Mouse (Mus musculus): ENCODE data around the gene Ralgapa2. TPM values are rescaled to one million over a fixed set of nuclear protein-coding genes. Genes with fewer than 3 reads are reported as not detected.

The Ralgapa2 gene
- polyA plus RNA-seq, 1 experiment from 2014 or later, result 12.5 TPM

GRCm38 (mm10) chr2:146239196-146239747 is 272.9 kb downstream of the Ralgapa2 start:
- H3K27me3 ChIP-seq, result no peaks in the 10 kb centered on the region
- no peak overlapping the region for H3K27ac ChIP-seq
- H3K9ac ChIP-seq, result no peak overlapping the region
- H3K9me3 ChIP-seq (replicated peaks), result no peaks in the 10 kb centered on the region
- 89% methylated on average over 4 of the region's 4 CpGs for whole genome bisulfite sequencing
- H3K4me3 ChIP-seq, result no peak overlapping the region
- no peaks in the 10 kb centered on the region for H3K36me3 ChIP-seq
- H3K4me1 ChIP-seq, result no peaks in the 10 kb centered on the region
- no peak for ATAC-seq (ENCODE audit: low FRiP score)
- no peak overlapping the region for H3K4me2 ChIP-seq (replicated peaks)

- peaks cover 26% of the 10 kb centered on the region for H3K27me3 ChIP-seq
- WGBS, result 92% methylated on average over 2 of the region's 2 CpGs
These were observed 280.7 kb downstream of the Ralgapa2 start for GRCm38 (mm10) chr2:146231485-146231884.

GRCm38 (mm10) chr2:146228435-146228834 is 283.7 kb downstream of the Ralgapa2 start:
- no peak overlapping the region for H3K9ac ChIP-seq
- WGBS, result 65% methylated on average over 2 of the region's 2 CpGs
- no peaks in the 10 kb centered on the region for H3K36me3 ChIP-seq
- H3K4me2 ChIP-seq (replicated peaks), result no peak overlapping the region
- no peak overlapping the region for H3K4me3 ChIP-seq
- no peak for ATAC-seq (ENCODE audit: low FRiP score)
- peaks cover 47% of the 10 kb centered on the region for H3K27me3 ChIP-seq
- H3K9me3 ChIP-seq (replicated peaks), result no peaks in the 10 kb centered on the region
- no peak overlapping the region for H3K27ac ChIP-seq
- peaks cover 17% of the 10 kb centered on the region for H3K4me1 ChIP-seq

More at GRCm38 (mm10) chr2:146231485-146231884, 280.7 kb downstream of the Ralgapa2 start:
- no peak for ATAC-seq (ENCODE audit: low FRiP score)
- Histone ChIP-seq H3K4me3 (no peak overlapping the region), H3K9ac (no peak overlapping the region), H3K27ac (no peak overlapping the region), H3K9me3 (replicated peaks) (no peaks in the 10 kb centered on the region), H3K4me2 (replicated peaks) (no peak overlapping the region), H3K4me1 (peaks cover 4% of the 10 kb centered on the region; the same call in 1 of the 2 replicates), H3K36me3 (no peaks in the 10 kb centered on the region)

- no peaks in the 10 kb centered on the region for H3K36me3 ChIP-seq
- H3K27me3 ChIP-seq, result peaks cover 55% of the 10 kb centered on the region
- no peak for ATAC-seq (ENCODE audit: low FRiP score)
- H3K4me1 ChIP-seq, result peaks cover 25% of the 10 kb centered on the region
- no peak overlapping the region for H3K4me3 ChIP-seq
- H3K4me2 ChIP-seq (replicated peaks), result no peak overlapping the region
- no peak overlapping the region for H3K27ac ChIP-seq
- H3K9me3 ChIP-seq (replicated peaks), result no peaks in the 10 kb centered on the region
- WGBS, result 52% methylated on average over 3 of the region's 3 CpGs
- H3K9ac ChIP-seq, result no peak overlapping the region
These were observed 284.5 kb downstream of the Ralgapa2 start for GRCm38 (mm10) chr2:146227646-146228045.

GRCm38 (mm10) chr2:146226484-146226883 is 285.7 kb downstream of the Ralgapa2 start:
- Histone ChIP-seq H3K4me2 (replicated peaks) (no peak overlapping the region), H3K27me3 (peaks cover 62% of the 10 kb centered on the region), H3K27ac (no peak overlapping the region; the same call in 1 of the 2 replicates), H3K36me3 (no peaks in the 10 kb centered on the region), H3K4me3 (no peak overlapping the region), H3K9me3 (replicated peaks) (no peaks in the 10 kb centered on the region), H3K4me1 (peaks cover 25% of the 10 kb centered on the region), H3K9ac (no peak overlapping the region)
- WGBS, result 3% methylated on average over 9 of the region's 9 CpGs
- no peak for ATAC-seq (ENCODE audit: low FRiP score)

GRCm38 (mm10) chr2:146225818-146226217 is 286.3 kb downstream of the Ralgapa2 start:
- Histone ChIP-seq H3K4me3 (0 out of 2 replicates have a peak overlapping the region, but pooled peaks have one; percentile 16), H3K27ac (no peak overlapping the region), H3K9ac (no peak overlapping the region), H3K9me3 (replicated peaks) (no peaks in the 10 kb centered on the region), H3K36me3 (no peaks in the 10 kb centered on the region), H3K27me3 (peaks cover 67% of the 10 kb centered on the region), H3K4me2 (replicated peaks) (peak overlapping the region; percentile 82), H3K4me1 (peaks cover 30% of the 10 kb centered on the region)
- WGBS, result 4% methylated on average over 6 of the region's 6 CpGs
- ATAC-seq (ENCODE audit: low FRiP score), result no peak

- 10% methylated on average over 7 of the region's 7 CpGs for WGBS
- no peak for ATAC-seq (ENCODE audit: low FRiP score)
- peaks cover 74% of the 10 kb centered on the region for H3K27me3 ChIP-seq
- H3K4me3 ChIP-seq, result peak overlapping the region; percentile 76
- peaks cover 38% of the 10 kb centered on the region for H3K4me1 ChIP-seq
- H3K9me3 ChIP-seq (replicated peaks), result no peaks in the 10 kb centered on the region
- peak overlapping the region; percentile 90 for H3K9ac ChIP-seq
- peak overlapping the region; percentile 82 for H3K4me2 ChIP-seq (replicated peaks)
- peak overlapping the region; percentile 98; the same call in 1 of the 2 replicates for H3K27ac ChIP-seq
- H3K36me3 ChIP-seq, result no peaks in the 10 kb centered on the region
These were observed 288.0 kb downstream of the Ralgapa2 start for GRCm38 (mm10) chr2:146224141-146224540.

GRCm38 (mm10) chr2:146223176-146223905 is 288.8 kb downstream of the Ralgapa2 start:
- Histone ChIP-seq H3K9me3 (replicated peaks) (no peaks in the 10 kb centered on the region), H3K4me2 (replicated peaks) (peak overlapping the region; percentile 82), H3K36me3 (no peaks in the 10 kb centered on the region), H3K4me1 (peaks cover 46% of the 10 kb centered on the region), H3K4me3 (peak overlapping the region; percentile 76), H3K27ac (peak overlapping the region; percentile 98), H3K9ac (peak overlapping the region; percentile 90), H3K27me3 (peaks cover 74% of the 10 kb centered on the region)
- WGBS, result 2% methylated on average over 49 of the region's 75 CpGs
- no peak for ATAC-seq (ENCODE audit: low FRiP score)

GRCm38 (mm10) chr2:146222279-146223175 is 289.6 kb downstream of the Ralgapa2 start:
- peak overlapping the region; percentile 98 for H3K27ac ChIP-seq
- peaks cover 54% of the 10 kb centered on the region for H3K4me1 ChIP-seq
- ATAC-seq (ENCODE audit: low FRiP score), result peak; percentile 12
- WGBS, result under 1% methylated on average over 103 of the region's 133 CpGs
- H3K36me3 ChIP-seq, result no peaks in the 10 kb centered on the region
- H3K4me2 ChIP-seq (replicated peaks), result peak overlapping the region; percentile 82
- H3K4me3 ChIP-seq, result peak overlapping the region; percentile 76
- peak overlapping the region; percentile 90 for H3K9ac ChIP-seq
- no peaks in the 10 kb centered on the region for H3K9me3 ChIP-seq (replicated peaks)
- peaks cover 73% of the 10 kb centered on the region for H3K27me3 ChIP-seq

- H3K4me1 ChIP-seq, result peaks cover 57% of the 10 kb centered on the region
- peak overlapping the region; percentile 90 for H3K9ac ChIP-seq
- H3K4me3 ChIP-seq, result peak overlapping the region; percentile 76
- no peaks in the 10 kb centered on the region for H3K36me3 ChIP-seq
- ATAC-seq (ENCODE audit: low FRiP score), result peak; percentile 72
- H3K4me2 ChIP-seq (replicated peaks), result peak overlapping the region; percentile 82
- WGBS, result under 1% methylated on average over 40 of the region's 44 CpGs
- H3K27me3 ChIP-seq, result peaks cover 71% of the 10 kb centered on the region
- H3K27ac ChIP-seq, result peak overlapping the region; percentile 98
- H3K9me3 ChIP-seq (replicated peaks), result no peaks in the 10 kb centered on the region
These were observed 290.2 kb downstream of the Ralgapa2 start for GRCm38 (mm10) chr2:146221929-146222278.

- peak; percentile 78 for ATAC-seq (ENCODE audit: low FRiP score)
- peak within 1 kb of the TSS; percentile 90 for H3K9ac ChIP-seq
- under 1% methylated on average over 67 of the region's 86 CpGs for WGBS
- peaks cover 68% of the 10 kb centered on the region for H3K27me3 ChIP-seq
- no peaks in the 10 kb centered on the region for H3K36me3 ChIP-seq
- H3K9me3 ChIP-seq (replicated peaks), result no peaks in the 10 kb centered on the region
- peak within 1 kb of the TSS; percentile 98 for H3K27ac ChIP-seq
- H3K4me3 ChIP-seq, result peak within 1 kb of the TSS; percentile 76
- peaks cover 54% of the 10 kb centered on the region for H3K4me1 ChIP-seq
- H3K4me2 ChIP-seq (replicated peaks), result peak within 1 kb of the TSS; percentile 82
These were observed 290.8 kb downstream of the Ralgapa2 start, which contains the start of gene Insm1 for GRCm38 (mm10) chr2:146221076-146221928. Gene Insm1, plus strand, starts transcription at chr2:146221921.
